Mouse (Mus musculus) erythroblast, embryonic 14.5 days (primary cell): ENCODE measurements around the gene Esr1.

Experiments
- GATA1 ChIP-seq: IDR thresholded peaks from 2 replicates; pipeline ENCODE4 v1.6.1; 2012; ENCODE audit warnings: low read length, inconsistent platforms, mixed read lengths
- TAL1 ChIP-seq: IDR thresholded peaks from 3 replicates; pipeline ENCODE4 v1.6.1; 2012; ENCODE audit warnings: low read length, inconsistent platforms, mixed read lengths

DNA sequence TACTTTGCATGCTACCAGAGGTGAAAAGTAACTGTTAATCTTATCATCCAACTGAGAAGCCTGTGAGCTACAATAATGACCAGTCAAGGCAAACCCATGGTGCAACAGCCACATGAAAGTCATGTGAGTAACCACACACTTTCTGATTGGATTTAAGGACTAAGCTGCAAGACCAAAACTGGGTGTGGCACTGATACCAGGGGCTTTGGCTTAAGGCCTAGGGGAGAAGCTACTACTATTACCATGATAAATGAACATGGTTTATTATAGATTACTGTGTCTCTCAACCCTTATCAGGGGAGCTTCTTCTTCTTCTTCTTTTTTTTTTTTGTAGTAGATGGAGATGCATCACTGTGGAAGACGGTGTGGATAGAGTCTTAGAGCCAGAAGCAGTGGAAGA is 46.2 kb upstream of the Esr1 start:
- TF ChIP-seq GATA1: no peak
- TF ChIP-seq TAL1: no peak
